Mouse (Mus musculus) MEL (cell line): ENCODE measurements around the gene Pan2.

Source experiments
- CHD2 ChIP-seq: IDR thresholded peaks from 2 replicates; pipeline ENCODE4 v1.6.1; 2011; ENCODE audit warnings: low read length, improper control_type of control experiment
- CTCF ChIP-seq, 3 experiments: IDR thresholded peaks in 2 of 3; conservative IDR thresholded peaks in 1 of 3; 2 replicates each; pipeline ENCODE4 v1.5.1; 2011 to 2012; ENCODE audit warnings: low read length in 3 of 3, low read depth in 2 of 3, mild to moderate bottlenecking in 2 of 3, improper control_type of control experiment in 1 of 3, inconsistent platforms in 1 of 3, mixed read lengths in 1 of 3, moderate library complexity in 1 of 3; ENCODE audit not compliant: control insufficient read depth in 1 of 3, insufficient read depth in 1 of 3, poor library complexity in 1 of 3, severe bottlenecking in 1 of 3
- MAFK ChIP-seq: IDR thresholded peaks from 2 replicates; pipeline ENCODE4 v1.6.1; 2011; ENCODE audit warnings: low read depth, mild to moderate bottlenecking, low read length, improper control_type of control experiment, borderline replicate concordance
- USF1 ChIP-seq: IDR thresholded peaks from 2 replicates; pipeline ENCODE4 v1.6.1; 2014; ENCODE audit warnings: low read depth, mild to moderate bottlenecking, inconsistent platforms, low read length, improper control_type of control experiment, moderate library complexity

DNA sequence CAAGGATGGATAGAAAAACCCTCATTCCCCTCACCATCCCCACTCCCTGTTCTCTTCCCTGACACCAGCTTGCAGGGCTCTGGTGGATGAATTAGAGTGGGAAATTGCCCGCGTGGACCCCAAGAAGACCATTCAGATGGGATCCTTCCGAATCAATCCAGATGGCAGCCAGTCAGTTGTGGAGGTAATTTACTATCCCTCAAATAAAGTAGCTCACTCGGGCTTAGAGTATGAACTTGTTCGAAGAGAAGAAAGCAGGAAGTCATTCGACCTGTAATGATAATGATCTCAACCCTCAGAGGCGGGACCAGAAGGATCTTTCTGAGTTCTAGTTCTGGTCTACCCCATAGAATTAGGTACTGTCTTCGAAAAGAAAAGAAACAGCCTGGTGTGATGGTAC lies 20.4 kb downstream of the Pan2 start:
- TF ChIP-seq USF1: no peak
- TF ChIP-seq MAFK: no peak
- no peak for TF ChIP-seq CTCF (IDR thresholded peaks at IDR 0.05 in 2 of 3, conservative IDR thresholded peaks at IDR 0.05 in 1 of 3; ENCODE audit: control insufficient read depth in 1 of 3, insufficient read depth in 1 of 3, low read depth in 2 of 3, low read length in 3 of 3, poor library complexity in 1 of 3, severe bottlenecking in 1 of 3)
- TF ChIP-seq CHD2: no peak
